Mouse (Mus musculus): ENCODE measurements at regions not wholly inside any gene's neighbourhood (a gene's known extent, or its start where the extent isn't known, plus 50 kb on each side); places are given as distances from the start of the nearest gene placed in this dataset.

- no peak for DNase-seq (ENCODE audit: low read depth)
Observed at GRCm38 (mm10) chr12:106480281-106481060, 470.4 kb downstream of the Vrk1 start.

GRCm38 (mm10) chr12:106501622-106502327 lies 491.7 kb downstream of the Vrk1 start:
- DNase-seq (ENCODE audit: low read depth): no peak

- DNase-seq (ENCODE audit: low read depth): no peak
Observed at GRCm38 (mm10) chr12:106504285-106504684, 494.3 kb downstream of the Vrk1 start.

- DNase-seq (ENCODE audit: low read depth): no peak
Observed at GRCm38 (mm10) chr12:106514057-106514456, 504.0 kb downstream of the Vrk1 start.

GRCm38 (mm10) chr12:106515257-106515788 lies 505.3 kb downstream of the Vrk1 start:
- DNase-seq (ENCODE audit: low read depth): no peak

- no peak for DNase-seq (ENCODE audit: low read depth)
Observed at GRCm38 (mm10) chr12:106519141-106519540, 509.1 kb downstream of the Vrk1 start.

GRCm38 (mm10) chr12:106524411-106524810 lies 514.4 kb downstream of the Vrk1 start:
- no peak for DNase-seq (ENCODE audit: low read depth)

GRCm38 (mm10) chr12:106527116-106527515 lies 517.1 kb downstream of the Vrk1 start:
- DNase-seq (ENCODE audit: low read depth): no peak

GRCm38 (mm10) chr12:106527699-106528434 lies 517.8 kb downstream of the Vrk1 start:
- no peak for DNase-seq (ENCODE audit: low read depth)

- DNase-seq (ENCODE audit: low read depth): no peak
Observed at GRCm38 (mm10) chr12:106528521-106528920, 518.5 kb downstream of the Vrk1 start.

GRCm38 (mm10) chr12:106529175-106529574 lies 519.1 kb downstream of the Vrk1 start:
- DNase-seq (ENCODE audit: low read depth): no peak

GRCm38 (mm10) chr12:106535086-106535485 lies 525.1 kb downstream of the Vrk1 start:
- no peak for DNase-seq (ENCODE audit: low read depth)

GRCm38 (mm10) chr12:106535628-106536288 lies 525.7 kb downstream of the Vrk1 start:
- no peak for DNase-seq (ENCODE audit: low read depth)

- no peak for DNase-seq (ENCODE audit: low read depth)
Observed at GRCm38 (mm10) chr12:106536289-106536636, 526.2 kb downstream of the Vrk1 start.

- no peak for DNase-seq (ENCODE audit: low read depth)
Observed at GRCm38 (mm10) chr12:106540003-106540402, 530.0 kb downstream of the Vrk1 start.

GRCm38 (mm10) chr12:106559566-106559965 lies 549.5 kb downstream of the Vrk1 start:
- no peak for DNase-seq (ENCODE audit: low read depth)

- DNase-seq (ENCODE audit: low read depth): no peak
Observed at GRCm38 (mm10) chr12:106565263-106565681, 555.2 kb downstream of the Vrk1 start.

GRCm38 (mm10) chr12:106566361-106566760 lies 556.3 kb downstream of the Vrk1 start:
- DNase-seq (ENCODE audit: low read depth): no peak

GRCm38 (mm10) chr12:106567116-106567515 lies 557.1 kb downstream of the Vrk1 start:
- DNase-seq (ENCODE audit: low read depth): no peak

- no peak for DNase-seq (ENCODE audit: low read depth)
Observed at GRCm38 (mm10) chr12:106568541-106569085, 558.6 kb downstream of the Vrk1 start.

- no peak for DNase-seq (ENCODE audit: low read depth)
Observed at GRCm38 (mm10) chr12:106572956-106573355, 562.9 kb downstream of the Vrk1 start.

- DNase-seq (ENCODE audit: low read depth): no peak
Observed at GRCm38 (mm10) chr12:106582760-106583159, 572.7 kb downstream of the Vrk1 start.

All from NIH3T3 (cell line).